Mouse (Mus musculus) left cerebral cortex, adult 8-10 months (tissue): Measurements from ENCODE around the gene Fam161a. TPM values are rescaled to one million over a fixed set of nuclear protein-coding genes. Genes with fewer than 3 reads are reported as not detected.
A peak's percentile ranks its signal among the peaks of the same experiment; 100 is the strongest.

Experiments
- DNase-seq, 2 experiments: peaks; one replicate each; pipeline ENCODE4 v3.0.0; 2022; ENCODE audit warnings: low spot score in 2 of 2
- total RNA-seq, 4 experiments: library from RNA; stranded (reverse); gene quantifications; 2 replicates each; pipeline ENCODE4 v1.2.4; 2022

Fam161a gene
- total RNA-seq, 4 experiments from 2014 or later, result 3.9 to 6.6 (median 5.2) TPM

DNA sequence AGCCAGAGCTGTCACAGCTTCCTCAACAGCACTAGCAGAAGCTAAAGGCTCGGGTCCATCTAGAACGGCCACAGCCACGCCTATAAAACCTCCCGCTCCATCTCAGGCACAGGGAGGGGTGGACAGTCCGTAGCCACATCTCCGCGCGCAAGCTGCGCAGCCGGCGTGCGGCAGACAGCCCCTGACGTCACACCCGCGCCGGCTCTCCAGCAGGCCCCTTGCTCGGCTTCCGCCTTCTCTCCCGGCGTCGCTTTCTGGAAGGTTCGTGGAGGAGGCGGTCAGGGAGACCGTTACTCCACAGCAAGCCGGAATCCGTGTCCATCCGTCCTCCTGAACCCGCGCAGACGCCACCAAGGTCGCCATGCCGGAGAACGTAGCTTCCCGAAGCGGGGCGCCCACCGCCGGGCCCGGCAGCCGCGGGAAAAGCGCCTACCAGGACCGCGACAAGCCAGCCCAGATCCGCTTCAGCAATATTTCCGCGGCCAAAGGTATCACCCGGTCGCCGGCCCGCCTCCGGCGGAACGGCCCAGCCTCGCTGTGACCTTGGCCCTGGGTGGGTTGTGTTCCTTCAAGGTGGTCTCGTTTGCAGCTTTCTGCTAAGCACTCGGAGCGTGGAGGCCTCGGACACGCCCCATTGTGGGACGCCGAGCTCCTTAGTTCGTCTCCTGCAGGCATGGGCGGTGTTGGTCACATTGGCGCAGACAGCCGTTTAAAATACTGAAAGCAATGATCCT lies 16.8 kb upstream of the Fam161a start, which contains the start of gene Cct4:
Gene Cct4, plus strand, starts transcription at position 127 of the 734 bp plus-strand sequence.
- peak; percentile 87 to 90 for DNase-seq

DNA sequence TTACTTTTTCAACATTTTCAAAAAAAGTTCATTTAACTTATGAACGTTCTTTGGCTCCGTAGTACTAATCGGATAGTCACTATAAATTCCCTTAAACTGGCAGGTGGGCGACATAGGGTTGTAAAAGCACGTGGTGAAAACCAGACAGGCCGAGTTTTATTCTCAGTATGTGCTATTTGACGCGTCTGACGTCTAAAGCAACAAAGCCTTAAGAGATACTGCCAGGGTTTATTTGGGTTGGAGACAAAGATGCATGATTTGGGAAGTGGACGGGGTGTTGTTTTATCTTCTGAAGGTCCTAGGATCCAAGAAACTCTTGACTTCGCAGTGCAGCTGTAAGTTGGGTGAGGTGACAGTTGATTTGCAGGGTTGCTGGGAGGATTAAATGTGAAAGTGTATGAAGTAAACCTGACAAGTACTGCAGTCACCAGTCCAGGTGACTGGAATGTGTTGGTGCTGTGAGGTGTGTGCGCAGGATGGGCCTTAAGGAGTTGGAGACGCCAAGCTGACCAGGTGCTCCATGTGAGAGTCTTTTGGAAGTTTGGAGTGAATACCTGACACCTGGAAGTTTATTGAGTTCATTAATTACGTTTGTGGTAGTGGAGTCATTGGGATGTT lies 16.0 kb upstream of the Fam161a start:
- DNase-seq, result no peak

DNA sequence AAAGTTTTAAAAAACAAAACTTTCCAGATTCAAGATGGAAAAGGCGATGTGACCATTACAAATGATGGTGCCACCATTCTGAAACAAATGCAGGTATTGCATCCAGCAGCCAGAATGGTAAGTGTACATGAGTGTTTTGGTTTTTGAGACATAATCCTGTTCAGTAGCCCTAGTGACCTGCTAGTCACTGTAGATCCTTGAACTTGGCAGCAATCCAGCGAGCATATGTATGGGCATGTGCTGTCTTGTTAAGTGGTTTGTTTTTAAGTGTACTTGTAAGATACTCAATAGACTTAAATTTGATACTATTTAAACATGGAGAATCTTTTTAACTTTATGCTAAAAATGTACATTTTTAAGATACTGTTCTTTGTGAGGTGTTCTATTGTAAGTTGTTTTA lies 13.1 kb upstream of the Fam161a start:
- no peak for DNase-seq

DNA sequence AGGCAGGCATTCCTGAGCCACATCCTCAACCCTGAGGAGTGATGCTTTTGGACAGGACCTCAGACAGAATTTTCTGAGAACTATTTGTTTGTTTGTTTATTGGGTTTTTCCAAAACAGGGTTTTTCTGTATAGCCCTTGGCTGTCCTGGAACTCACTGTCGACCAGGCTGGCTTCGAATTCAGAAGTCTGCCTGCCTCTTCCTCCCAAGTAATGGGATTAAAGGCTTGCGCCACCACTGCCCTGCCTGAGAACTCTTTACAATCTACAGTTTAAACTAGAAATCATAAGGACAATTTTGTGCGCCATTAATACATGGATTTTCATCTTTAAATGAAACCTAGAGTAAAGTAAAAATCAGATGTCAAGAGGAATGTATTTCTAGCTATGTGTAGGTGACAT lies 11.9 kb upstream of the Fam161a start:
- no peak for DNase-seq

DNA sequence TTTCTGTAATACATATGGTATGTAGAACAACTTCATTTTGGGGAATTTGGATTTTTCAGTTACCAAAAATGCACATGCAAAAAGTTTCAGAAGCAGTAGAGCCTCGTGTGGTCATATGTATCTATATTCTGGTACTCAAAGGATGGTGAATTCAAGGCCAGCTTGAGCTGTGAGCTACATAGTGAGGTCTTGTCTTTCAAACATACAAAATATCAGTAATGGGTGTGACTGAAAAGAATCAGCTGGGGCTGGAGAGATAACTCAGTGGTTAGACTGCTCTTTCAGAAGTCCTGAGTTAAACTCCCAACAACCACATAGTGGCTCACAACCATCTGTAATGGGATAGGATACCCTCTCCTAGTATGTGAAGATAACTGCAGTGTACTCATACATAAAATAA lies 9.0 kb upstream of the Fam161a start:
- no peak for DNase-seq

DNA sequence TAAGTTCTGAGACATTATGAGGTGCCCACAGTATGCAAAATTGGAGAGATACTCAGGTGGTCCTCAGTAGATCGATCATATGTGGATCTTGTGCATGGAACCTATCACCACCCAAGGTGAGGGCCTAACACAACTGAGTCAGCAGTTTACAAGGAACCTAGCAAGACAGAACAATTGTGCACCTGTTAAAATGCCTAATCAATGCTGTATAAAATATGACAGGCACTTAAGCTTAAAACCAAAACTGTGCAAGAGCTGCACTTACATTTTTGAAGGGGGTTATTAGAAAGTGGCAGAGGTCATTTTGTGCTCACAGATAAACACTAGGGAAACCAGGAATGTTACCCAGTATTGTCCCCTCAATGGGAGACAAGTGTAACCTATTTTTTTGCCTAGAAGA lies 2.1 kb upstream of the Fam161a start:
- DNase-seq, result no peak

DNA sequence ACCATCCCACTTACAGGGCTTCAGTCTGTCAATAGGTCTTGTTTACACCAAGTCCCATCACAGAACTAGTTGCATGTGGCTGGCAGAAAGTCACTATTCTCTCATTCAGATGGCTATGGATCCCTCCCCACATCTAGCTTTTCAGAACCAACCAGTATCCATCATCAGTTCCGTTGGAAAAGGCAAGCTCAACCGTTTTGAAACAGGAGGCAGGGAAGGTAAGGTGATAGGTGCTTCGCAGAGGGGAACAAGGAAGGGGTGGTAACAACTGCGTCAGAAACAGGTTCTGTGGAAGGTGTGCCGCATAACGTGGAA lies 208 bp upstream of the Fam161a start:
- no peak for DNase-seq

DNA sequence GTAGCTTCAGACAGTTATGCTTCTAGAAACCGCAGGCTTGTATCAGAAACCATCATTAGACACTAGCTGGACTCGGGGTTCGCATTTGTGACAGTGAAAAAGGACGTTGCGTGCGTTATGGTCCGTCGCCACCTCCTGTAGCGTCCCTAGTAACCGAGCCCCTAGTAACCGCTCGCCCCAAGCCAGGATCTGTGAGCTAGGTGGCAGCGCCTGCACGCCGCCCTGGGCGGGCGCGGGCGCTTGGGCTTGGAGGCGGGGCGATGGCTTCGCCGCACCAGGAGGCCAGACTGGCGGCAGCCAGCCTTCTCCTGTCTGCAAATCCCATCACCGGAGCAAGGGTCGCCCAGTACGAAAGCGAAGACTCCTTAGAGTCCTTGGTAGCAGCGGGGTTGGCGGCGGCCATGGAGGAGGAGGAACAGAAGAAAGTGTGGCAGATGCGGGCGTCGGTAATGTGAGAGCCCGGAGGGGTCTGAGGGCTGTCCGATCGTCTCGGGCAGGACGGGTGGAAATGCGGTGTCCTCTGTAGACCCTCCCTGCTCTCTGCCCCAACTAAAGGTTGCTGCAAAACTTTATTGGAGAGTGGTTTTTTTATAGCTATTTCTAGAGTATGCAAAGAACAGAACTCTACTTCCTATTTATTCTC lies 971 bp downstream of the Fam161a start:
- DNase-seq, result peak; percentile 72 to 77

DNA sequence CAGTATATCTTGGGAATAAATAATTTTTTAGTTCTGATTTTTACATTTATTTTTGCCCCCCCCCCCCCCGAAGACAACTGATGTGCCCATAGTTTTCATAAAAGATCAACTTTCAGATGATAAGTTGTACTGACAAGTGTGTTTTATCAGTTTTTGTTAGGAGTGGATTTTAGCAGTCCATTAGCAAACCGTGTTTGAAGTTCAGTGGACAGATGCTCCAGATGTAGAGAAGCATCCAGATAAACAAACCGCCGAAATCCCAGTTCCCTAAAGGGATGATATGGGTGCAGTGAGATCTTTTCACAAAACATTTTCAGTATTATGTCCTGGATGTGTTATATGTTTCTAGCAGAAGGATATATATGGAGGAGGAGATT lies 1.5 kb downstream of the Fam161a start:
- no peak for DNase-seq

DNA sequence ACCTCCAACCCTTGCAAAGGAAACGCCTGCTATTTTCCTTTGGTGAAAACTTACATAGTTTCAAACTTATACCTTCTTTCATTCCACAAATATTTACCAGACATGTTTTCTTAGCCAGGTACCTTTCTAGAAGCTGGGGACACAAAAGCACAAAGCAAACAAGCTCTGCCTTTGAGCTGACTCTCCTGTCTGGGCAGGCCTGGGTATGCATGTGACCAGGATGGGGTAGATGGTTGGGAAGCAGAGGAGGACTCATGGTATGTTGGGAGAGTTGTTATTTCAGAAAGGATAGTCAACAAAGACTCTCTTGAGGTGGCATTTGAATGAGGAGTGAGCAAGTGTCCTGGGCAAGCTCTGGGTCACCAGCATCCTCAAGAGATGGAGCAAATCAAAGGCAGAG lies 5.8 kb downstream of the Fam161a start:
- DNase-seq, result no peak

DNA sequence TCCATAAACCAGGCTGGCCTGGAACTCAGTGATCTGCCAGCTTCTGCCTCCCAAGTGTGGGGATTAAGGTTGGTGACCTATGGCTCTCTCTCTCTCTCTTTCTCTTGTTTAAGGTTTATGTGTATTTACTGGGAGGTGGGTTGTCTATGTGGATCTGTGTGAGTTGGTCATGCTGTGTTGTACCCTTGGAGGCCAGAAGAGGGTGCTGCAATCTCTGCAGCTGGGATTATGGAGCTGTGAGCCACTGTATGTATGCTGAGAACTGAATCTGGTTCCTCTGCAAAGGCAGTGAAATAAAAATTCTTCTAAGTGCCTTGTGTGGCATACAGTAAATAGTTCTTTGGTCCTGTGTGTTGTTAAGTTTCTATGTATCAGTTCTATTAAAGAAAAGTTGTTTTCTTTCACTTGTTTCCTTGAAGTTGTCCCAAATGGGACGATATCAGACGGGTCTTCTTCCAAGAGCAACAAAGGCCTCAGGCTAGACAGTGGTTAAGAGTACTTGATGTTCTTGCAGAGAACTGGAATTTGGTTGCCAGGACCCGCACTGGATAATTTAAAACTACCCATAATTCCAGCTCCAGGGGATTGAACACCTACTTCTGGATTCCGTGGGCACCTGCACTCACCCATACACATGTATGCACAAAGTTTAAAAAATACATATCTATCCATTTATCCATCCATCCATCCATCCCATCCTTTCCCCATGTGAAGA lies 6.4 kb downstream of the Fam161a start:
- DNase-seq, result no peak

DNA sequence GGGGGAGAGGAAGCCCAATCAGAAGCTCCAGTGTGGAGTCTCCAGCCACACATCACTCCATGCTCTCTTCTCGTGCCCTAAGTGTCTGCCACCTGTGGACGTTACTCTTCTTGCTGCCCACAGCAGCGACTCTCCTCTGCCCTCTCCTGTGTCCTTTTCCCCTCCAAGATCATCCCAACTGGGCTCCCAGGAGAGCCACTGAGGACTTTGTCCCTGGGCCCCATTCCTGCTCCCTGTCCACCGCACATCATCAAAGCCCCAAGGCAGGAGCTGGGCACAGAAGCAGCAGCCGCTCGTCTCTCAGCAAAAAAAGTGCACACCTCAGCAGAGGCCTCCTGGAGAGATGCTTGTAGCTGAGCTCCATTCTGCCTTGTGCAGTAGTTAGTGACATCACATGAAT lies 7.7 kb downstream of the Fam161a start:
- no peak for DNase-seq

DNA sequence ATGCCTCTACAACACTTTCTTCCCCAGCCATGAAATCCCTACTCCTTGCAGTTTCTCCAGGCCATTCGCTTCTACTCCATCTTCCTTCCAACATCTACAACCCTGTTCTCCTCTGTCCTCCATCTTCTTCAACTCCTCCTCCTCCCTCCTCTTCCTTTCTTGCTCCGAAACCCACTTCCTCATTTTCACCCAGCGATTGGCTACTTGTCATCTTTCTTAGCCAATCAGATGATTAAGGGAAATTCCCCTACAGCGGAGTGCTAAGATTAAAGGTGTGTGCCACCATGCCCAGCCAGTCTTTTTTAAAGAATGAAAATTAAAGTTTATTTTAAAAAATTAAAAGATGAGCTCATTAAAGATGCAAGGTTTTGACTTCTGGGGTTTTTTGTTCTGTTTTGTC lies 10.6 kb downstream of the Fam161a start:
- no peak for DNase-seq

DNA sequence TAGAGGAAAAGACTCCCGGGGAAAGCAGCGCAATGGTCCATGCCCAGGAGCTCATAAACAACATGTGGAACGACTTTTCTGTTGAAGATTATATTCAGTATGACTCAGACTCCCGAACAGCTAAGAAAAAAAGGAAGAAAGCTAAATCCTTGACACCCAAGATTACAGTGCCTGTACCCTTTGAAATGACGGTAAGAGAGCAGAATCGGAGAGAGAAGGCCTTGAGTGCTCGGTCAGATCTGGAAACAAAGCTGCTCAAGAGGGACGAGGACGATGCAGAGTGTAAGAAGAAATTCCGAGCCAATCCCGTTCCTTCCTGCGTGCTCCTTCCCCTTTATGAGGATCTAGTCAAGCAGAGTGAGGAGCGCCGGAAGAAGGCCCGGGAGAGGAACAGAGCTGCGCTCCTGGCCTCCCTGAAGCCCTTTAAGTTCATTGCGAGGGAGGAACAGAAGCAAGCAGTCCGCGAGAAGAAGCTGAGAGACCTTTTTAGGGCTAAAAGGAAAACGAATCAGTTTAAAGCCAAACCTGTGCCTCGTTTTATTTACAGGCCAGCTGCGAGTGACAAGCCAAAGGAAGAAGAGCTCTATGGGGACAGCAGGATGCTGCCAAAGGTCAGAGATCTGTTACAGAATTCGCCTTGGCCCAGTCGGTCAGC lies 12.9 kb downstream of the Fam161a start:
- DNase-seq, result no peak

DNA sequence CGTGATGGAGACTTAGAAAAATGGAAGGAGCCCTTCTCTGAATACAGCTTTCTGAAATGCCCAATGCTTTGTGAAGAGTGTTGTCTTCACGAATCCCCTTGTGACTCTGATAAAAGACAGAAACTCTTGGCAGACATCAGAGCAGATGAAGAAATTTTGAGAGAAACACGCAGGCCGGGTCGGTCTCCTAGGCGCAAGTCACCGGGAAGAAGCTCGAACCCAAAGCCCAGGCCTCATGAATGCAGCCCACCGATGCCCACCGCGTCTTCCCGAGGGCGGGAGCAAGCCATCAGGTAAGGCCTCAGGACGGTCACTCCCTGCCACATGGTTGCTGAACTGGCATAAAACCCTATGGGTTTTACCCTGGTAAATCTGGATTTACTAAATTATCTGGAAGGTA lies 13.5 kb downstream of the Fam161a start:
- DNase-seq, result no peak

DNA sequence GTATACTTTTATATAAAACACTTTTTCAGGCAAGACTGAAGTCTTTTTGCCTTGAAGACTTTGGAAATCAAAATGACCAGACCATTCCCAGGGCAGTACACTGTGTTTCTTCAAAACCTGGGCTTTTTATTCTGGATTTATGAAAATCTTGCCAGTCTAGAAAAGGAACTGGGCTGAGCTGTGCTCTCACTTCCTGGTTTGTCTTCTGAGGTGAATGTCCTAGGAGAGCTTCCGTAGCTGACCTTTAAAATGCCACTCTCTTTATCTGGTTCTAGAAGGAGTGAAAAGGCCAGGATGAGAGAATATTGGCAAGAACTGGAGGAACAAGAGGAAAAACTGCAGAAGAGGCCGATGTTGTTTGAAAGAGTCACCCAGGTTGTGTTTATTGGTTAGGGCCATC lies 15.8 kb downstream of the Fam161a start:
- DNase-seq, result no peak

DNA sequence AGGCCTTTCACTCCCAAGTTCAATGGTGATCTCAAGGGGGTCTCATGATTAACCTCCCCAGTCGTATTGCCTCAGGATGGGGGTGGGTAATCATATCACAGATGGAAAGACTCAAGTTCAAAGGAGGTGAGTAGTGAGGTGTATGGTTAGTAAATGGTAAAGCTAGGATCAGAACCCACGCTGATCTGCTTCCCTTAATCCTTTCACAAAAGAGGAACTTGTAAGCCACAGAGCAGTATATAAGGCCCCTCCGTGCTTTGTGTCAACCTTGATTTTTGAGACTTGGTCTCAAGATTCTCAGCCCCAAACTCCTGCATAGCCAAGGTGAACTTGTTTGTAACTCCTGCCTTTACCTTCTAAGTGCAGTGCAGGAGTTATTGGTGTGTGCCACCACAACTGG lies 16.8 kb downstream of the Fam161a start:
- DNase-seq, result no peak

DNA sequence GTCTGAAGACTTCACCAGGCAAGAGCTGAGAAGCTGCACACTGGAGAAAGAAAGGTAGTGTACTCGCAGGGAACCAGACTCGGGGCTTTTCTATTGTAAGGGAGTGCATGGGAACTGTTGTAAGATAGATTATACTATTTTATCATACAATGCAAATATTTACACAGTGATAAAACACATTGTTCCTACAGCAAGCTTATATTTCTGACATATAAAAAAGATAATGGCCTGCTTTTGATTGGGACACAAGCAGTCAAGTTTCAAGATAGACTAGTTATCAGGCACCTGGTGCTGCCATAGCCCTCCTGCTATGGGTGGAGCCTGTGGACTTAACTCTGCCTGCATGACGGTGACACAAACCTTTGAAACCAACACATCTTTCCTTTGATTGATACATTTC lies 21.6 kb downstream of the Fam161a start:
- no peak for DNase-seq

DNA sequence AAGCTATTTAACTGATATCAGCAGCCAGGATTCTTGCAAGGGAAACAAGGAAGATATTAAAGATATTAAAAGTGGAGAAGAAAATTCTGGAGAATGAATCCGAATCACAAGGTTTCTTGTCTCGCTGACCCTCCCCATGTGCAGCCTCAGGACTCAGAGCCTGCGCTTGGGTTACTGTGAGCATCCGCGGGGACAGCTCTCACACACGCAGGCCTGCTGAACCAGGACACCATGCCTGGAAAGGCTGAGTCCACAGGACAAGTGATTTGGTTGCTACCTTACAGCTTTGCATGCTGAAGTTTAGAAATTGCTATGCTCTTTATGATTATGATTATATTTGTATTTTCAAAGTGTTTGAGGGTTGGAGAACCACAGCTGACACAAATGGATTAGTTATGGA lies 22.1 kb downstream of the Fam161a start:
- DNase-seq, result no peak

DNA sequence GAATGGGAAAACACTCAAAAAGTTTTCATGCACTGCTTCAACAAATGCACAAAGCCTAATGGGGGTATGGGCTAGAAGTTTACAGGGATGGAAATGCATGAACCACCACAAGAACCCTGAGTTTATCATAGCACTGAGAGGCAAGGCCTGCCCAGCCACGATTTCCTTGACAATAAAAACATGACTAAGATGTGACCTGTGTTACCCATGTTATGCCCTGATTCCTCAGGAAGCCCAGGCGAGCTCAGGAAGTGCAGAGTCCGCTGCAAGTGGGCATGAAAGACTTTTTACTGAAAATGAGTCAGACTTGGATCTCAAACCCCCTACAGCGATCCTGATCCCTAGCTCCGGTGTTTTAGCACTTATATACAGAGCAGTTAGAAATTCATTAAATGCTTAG lies 39.9 kb downstream of the Fam161a start:
- no peak for DNase-seq

DNA sequence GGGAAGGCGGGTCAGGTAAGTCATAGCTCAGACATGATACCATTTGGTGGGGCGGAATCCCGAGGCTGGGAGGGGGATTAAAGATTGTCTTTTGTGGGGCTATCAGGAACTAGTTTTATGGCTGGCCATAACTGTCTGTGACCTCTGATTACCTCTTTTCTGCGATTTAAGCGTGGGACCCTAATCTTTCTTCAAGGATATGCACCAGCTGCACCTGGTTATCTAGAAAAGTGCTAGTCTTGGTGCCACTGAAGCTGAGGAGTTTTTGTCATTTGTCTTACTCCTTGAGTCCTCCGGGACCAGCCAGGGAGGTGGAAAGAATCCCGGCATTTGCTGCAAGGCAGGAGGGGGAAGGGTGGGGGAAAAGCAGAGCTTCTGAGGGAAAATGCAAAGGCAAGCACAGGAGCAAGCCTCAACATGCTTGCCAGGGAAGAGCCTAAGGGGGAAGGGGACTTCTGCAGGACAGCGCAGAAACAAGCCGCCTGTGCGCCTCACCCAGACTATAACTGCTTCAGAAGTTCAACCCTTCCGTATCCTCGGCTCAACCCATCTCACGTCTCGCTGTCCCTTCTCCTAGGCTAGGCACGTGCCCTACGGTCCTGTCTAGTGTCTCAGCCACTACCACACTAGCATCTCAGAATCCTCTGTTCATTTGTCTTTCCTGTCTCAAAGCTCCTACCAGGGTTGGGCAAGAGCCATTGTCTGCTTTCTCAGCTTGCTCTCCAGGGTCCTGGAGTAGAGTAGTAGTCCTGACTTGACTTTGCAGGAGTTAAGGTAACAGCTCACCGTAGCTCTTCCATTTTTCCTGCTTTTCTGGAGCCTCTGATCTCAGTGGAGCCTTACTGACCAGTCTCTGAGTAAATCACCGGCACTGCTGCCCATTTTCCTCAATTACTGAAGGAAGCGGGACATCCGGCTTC lies 40.6 kb downstream of the Fam161a start:
- no peak for DNase-seq
